Mouse (Mus musculus) layer of hippocampus, adult 2 months (tissue): Measurements from ENCODE around the gene Olfr104-ps. TPM values are rescaled to one million over a fixed set of nuclear protein-coding genes. Genes with fewer than 3 reads are reported as not detected.

Experiments
- DNase-seq, 2 experiments: peaks; one replicate each; pipeline ENCODE4 v3.0.0; 2022; ENCODE audit warnings: low spot score in 2 of 2
- H3K27ac ChIP-seq: fragments of 200-600 bp; 2 replicates; pipeline ENCODE4 v1.8.1; 2022
- H3K4me3 ChIP-seq: fragments of 200-600 bp; 2 replicates; pipeline ENCODE4 v1.8.1; 2022; ENCODE audit warnings: mild to moderate bottlenecking
- CTCF ChIP-seq: fragments of 200-600 bp; conservative IDR thresholded peaks from 2 replicates; pipeline ENCODE4 v1.8.1; 2022; ENCODE audit warnings: antibody characterized with exemption, mild to moderate bottlenecking, moderate library complexity
- long read RNA-seq, 2 experiments: library from polyadenylated mRNA; stranded (forward); transcript quantifications; one replicate each; pipeline ENCODE4 v2.0.0; 2021; ENCODE audit warnings: borderline mapping rate in 2 of 2
- total RNA-seq, 2 experiments: library from RNA; stranded (reverse); gene quantifications; 2 replicates each; pipeline ENCODE4 v1.2.3; 2021

The Olfr104-ps gene
- not detected for total RNA-seq
- long read RNA-seq, experiment 1, result 0 reads
- long read RNA-seq, experiment 2, result 0 reads

GRCm38 (mm10) chr17:37359282-37359681 is at the start of gene Olfr104-ps:
Olfr104-ps (plus strand) TSS chr17:37359582.
- H3K4me3 ChIP-seq, result no peak within 1 kb of the TSS
- DNase-seq, result no peak
- TF ChIP-seq CTCF, result no peak
- no peak within 1 kb of the TSS for H3K27ac ChIP-seq

DNA sequence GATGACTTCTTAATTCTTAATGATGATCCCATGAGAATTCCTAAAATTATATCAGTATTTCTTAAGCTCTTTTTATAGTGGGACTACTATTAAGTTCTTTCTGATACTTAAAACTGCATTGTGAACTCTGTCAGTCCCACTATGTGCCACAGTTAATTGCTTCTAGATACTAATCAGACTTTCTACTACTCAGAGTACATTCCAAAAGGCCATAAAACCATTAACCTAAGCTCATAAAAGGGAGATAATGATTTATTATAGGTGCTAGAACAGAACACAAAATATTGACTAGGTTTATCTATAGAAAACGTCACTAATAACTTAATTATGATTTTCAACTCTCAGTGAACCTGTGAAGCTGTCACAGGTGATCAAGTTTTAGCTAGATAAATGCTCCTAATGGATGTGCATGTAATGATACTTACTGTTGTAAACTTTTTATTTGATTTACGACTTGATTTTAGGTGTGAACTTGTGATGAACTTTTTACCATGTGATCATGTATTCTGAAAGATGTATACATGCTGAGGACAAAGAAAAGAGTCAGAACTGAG is 49.2 kb upstream of the Olfr104-ps start:
- DNase-seq, result no peak
- no peak for TF ChIP-seq CTCF
- Histone ChIP-seq H3K27ac (no peak overlapping the region), H3K4me3 (no peak overlapping the region)

GRCm38 (mm10) chr17:37316954-37317353 is 42.4 kb upstream of the Olfr104-ps start, which contains the start of gene Olfr102:
Olfr102 (minus strand) TSS chr17:37317054.
- Histone ChIP-seq H3K4me3 (no peak within 1 kb of the TSS), H3K27ac (no peak within 1 kb of the TSS)
- no peak for TF ChIP-seq CTCF
- DNase-seq, result no peak

- no peak for TF ChIP-seq CTCF
- no peak within 1 kb of the TSS for H3K4me3 ChIP-seq
- DNase-seq, result no peak
- H3K27ac ChIP-seq, result no peak within 1 kb of the TSS
Observed at GRCm38 (mm10) chr17:37339598-37339997, 19.8 kb upstream of the Olfr104-ps start, which contains the start of gene Olfr103. Olfr103 (minus strand) TSS chr17:37339698.

- Histone ChIP-seq H3K4me3 (no peak within 1 kb of the TSS), H3K27ac (no peak within 1 kb of the TSS)
- no peak for TF ChIP-seq CTCF
- DNase-seq, result no peak
Observed at GRCm38 (mm10) chr17:37378733-37379132, 19.4 kb downstream of the Olfr104-ps start, which contains the start of gene Olfr105-ps. Olfr105-ps (plus strand) TSS chr17:37379033.

DNA sequence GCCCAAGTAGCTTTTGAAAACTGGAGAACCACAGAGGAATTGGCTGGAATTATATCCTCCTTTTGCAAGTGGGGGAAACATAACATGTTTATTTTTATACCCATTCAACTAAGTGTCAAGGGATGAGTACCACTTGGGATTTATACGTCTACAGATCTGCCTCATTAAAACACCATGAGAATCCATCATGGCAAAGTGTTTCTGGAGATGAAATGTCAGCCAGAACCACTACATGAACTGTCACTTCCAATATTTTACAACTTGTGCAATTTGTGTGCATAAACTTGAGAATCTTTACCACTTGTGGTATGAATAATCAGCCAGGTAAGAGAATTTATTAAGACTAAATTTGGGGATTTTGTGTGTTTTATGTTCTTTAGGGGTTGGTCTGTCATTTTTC is 30.7 kb downstream of the Olfr104-ps start, which contains the start of gene Olfr106-ps:
TSS of gene Olfr106-ps (plus strand) at position 301 of the 400 bp plus-strand sequence.
- TF ChIP-seq CTCF, result no peak
- H3K4me3 ChIP-seq, result no peak within 1 kb of the TSS
- DNase-seq, result no peak
- no peak within 1 kb of the TSS for H3K27ac ChIP-seq

DNA sequence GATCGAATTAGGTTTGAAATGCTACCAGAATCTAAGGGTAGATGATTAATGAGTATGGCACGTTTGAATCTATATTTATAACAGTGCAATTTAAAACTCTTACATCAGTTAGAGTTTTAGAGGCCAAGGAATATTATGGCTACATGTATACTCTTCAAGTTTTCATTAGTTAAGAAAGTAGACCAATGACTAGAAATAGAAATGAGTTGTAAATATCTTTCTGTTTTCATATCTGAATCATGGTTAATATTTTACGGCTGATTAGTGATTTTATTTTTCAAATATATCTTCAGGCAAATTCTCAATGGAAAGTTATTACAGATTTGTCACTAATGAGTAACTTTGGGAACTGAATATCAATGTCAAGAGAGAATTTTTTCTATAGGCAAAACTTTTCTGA is 39.5 kb downstream of the Olfr104-ps start, which contains the start of gene Olfr107:
TSS of gene Olfr107 (plus strand) at position 301 of the 400 bp plus-strand sequence.
- TF ChIP-seq CTCF, result no peak
- DNase-seq, result no peak
- Histone ChIP-seq H3K27ac (no peak within 1 kb of the TSS), H3K4me3 (no peak within 1 kb of the TSS)

DNA sequence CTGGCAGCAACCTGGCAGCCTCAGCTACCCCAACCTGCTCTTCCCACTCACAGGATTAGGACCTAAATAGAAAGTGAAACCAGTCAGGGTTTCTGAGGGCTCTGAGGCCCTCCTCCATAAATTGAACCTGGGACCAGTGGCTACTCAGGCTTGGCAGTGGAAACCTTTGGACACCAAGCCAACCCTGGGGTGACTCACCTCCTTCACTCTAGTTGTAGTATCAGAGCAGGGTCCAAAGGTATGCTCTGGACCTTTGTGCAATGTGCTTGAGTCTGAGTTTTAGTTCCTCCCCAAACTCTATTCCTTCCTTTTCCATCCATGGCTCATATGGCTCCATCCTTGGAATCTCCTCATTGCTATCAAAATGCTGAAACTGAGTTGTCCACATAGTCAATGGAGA is 54.0 kb downstream of the Olfr104-ps start:
- H3K27ac ChIP-seq, result no peak overlapping the region
- DNase-seq, result no peak
- no peak for TF ChIP-seq CTCF
- no peak overlapping the region for H3K4me3 ChIP-seq

Other genes starting within 250 kb of the Olfr104-ps start
- not detected for gene Olfr92, start 239.5 kb upstream of the Olfr104-ps start, total RNA-seq
- not detected for gene Olfr93, start 198.1 kb upstream of the Olfr104-ps start, total RNA-seq
- gene Ubd, start 165.7 kb upstream of the Olfr104-ps start, total RNA-seq, result not detected
- gene Olfr94, start 158.6 kb upstream of the Olfr104-ps start, total RNA-seq, result not detected
- gene Olfr95, start 146.5 kb upstream of the Olfr104-ps start, total RNA-seq, result not detected
- not detected for gene Olfr96, start 139.4 kb upstream of the Olfr104-ps start, total RNA-seq
- gene Olfr97, start 122.3 kb upstream of the Olfr104-ps start, total RNA-seq, result not detected
- not detected for gene Olfr98, start 95.8 kb upstream of the Olfr104-ps start, total RNA-seq
- 1 to 10 TPM; 2.4 to 3.4 TPM for gene H2-M3, start 89.4 kb upstream of the Olfr104-ps start, total RNA-seq
- gene Olfr99, start 76.1 kb upstream of the Olfr104-ps start, total RNA-seq, result not detected
- gene Olfr101, start 55.3 kb upstream of the Olfr104-ps start, total RNA-seq, result not detected
- not detected for gene Olfr102, start 42.5 kb upstream of the Olfr104-ps start, total RNA-seq
- gene Olfr103, start 19.9 kb upstream of the Olfr104-ps start, total RNA-seq, result not detected
- gene Olfr105-ps, start 19.5 kb downstream of the Olfr104-ps start, total RNA-seq, result not detected
- not detected for gene Olfr106-ps, start 30.8 kb downstream of the Olfr104-ps start, total RNA-seq
- not detected for gene Olfr107, start 39.6 kb downstream of the Olfr104-ps start, total RNA-seq
- gene Olfr108, start 85.9 kb downstream of the Olfr104-ps start, total RNA-seq, result not detected
- gene Olfr109, start 99.3 kb downstream of the Olfr104-ps start, total RNA-seq, result not detected
- gene H2-M2, start 124.0 kb downstream of the Olfr104-ps start, total RNA-seq, result not detected
- not detected for gene Olfr110, start 132.9 kb downstream of the Olfr104-ps start, total RNA-seq
- not detected for gene Olfr111, start 148.4 kb downstream of the Olfr104-ps start, total RNA-seq
- not detected for gene Olfr112, start 209.9 kb downstream of the Olfr104-ps start, total RNA-seq
- gene Olfr113, start 218.1 kb downstream of the Olfr104-ps start, total RNA-seq, result not detected
- gene Olfr114, start 233.2 kb downstream of the Olfr104-ps start, total RNA-seq, result not detected